Mouse (Mus musculus) cerebellum, adult 9-11 months (tissue): ENCODE results near the gene Ttc13.
A peak's percentile ranks its signal among the peaks of the same experiment; 100 is the strongest.

Experiments used
- DNase-seq: peaks from one replicate; pipeline ENCODE4 v3.0.0; 2022

Ttc13 gene

DNA sequence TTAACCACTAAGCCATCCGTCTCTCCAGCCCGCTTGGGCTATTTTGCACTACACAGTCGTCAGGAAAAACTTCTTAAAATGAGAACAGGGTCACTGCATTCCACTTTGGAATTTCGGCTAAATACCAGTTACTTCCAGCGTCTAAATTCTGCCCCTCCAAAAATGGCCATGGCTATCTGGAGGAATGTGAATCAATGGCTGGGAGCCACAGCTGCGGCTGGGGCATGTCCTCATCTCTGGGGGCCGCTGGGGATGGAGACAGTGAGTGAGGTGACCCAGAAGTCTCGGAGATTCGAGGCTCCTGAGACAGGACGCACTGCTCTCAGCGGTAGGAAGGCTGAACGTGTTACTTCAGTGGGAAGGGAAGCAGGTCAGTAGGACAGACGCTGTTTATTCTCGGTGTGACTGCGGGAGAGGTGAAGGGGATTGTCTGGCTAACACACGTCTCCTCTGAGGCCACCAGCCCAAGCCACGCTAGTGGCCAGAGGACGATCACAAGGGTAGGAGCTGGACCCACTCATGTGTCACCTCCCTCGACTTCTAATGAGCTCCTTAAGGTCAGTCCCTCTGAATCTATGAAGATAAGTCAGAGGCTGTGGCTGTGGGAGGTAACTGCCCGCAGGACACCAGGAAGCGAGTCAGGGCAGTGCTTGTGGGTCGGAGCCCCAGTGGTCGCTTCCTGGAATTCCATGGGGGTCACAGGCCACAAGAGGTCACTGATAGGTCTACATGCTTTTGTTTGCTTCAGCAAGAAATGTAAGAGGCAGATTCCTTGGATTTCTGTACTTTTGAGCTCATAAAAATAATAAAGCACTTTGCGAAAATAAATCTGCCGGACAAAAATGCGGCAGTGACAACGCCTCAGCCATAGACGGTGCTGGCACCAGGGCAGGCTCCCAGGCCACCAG lies 68.0 kb downstream of the Ttc13 start:
- no peak for DNase-seq

- DNase-seq, result peak; percentile 60
Measured at GRCm38 (mm10) chr8:124652546-124652945, 69.2 kb downstream of the Ttc13 start.

DNA sequence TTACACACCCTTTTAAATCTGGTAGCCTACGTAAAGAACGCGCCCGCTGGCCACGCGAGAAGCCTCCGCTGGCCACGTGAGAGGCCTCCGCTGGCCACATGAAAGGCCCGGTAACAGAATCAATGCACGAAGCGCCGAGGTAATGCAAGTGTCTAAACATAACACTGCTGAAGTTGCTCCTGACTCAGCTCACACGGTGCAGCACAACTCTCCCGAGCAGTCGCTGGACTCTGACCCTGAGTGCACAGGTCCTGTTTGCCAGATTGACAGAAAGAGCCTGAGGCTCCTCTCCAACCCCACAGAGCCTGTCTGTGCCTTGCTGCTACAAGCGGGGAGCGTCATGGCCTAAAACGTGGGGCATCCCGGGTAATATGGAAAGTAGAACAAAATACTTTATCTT lies 70.0 kb downstream of the Ttc13 start:
- no peak for DNase-seq

- no peak for DNase-seq
Measured at GRCm38 (mm10) chr8:124648311-124648710, 73.5 kb downstream of the Ttc13 start.

- DNase-seq, result no peak
Measured at GRCm38 (mm10) chr8:124643540-124644339, 78.0 kb downstream of the Ttc13 start.

- DNase-seq, result no peak
Measured at GRCm38 (mm10) chr8:124641599-124641998, 80.2 kb downstream of the Ttc13 start.

GRCm38 (mm10) chr8:124635247-124635502 lies 86.6 kb downstream of the Ttc13 start:
- DNase-seq, result no peak

- DNase-seq, result no peak
Measured at GRCm38 (mm10) chr8:124634411-124635246, 87.2 kb downstream of the Ttc13 start.

GRCm38 (mm10) chr8:124633001-124633703 lies 88.6 kb downstream of the Ttc13 start:
- peak; percentile 48 for DNase-seq

- no peak for DNase-seq
Measured at GRCm38 (mm10) chr8:124631966-124632365, 89.8 kb downstream of the Ttc13 start.

DNA sequence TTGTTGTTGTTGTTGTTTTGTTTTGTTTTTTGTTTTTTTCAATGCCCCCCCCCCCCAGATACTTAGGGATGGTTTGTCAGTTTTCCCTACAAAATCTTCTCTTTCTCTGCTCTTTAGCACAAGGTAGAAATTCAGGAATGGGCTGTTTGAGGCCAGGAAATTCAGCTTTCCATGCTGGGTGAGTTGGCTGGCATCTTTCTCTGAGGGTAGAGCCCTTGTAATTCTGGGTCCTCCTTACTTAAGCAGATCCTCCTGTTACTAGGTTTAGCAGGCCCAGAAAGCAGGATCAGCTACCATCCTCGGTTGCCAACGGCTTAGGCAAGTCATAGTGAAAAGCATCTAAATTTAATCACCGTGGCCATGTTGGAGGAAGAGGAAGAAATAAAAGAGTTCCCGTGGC lies 90.9 kb downstream of the Ttc13 start:
- DNase-seq, result no peak

DNA sequence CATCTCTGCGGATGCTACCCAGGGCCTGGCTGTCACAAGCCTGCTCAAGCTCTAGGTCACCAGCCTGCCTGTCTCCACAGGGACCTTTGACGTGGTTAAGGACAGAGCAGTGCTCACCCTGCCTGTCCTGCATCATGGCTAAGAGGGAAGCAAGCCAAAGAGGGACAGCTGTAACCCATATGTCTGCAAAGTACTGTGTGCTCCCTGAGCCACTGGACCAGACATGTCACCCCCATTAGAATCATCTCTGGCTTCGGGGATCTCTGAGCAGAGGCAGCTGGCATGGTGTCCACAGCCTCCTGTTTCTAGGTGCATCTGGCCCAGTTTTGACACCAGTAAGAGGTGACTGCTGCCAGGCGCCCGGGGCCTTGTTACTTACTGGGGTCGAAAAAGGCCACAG lies 91.3 kb downstream of the Ttc13 start:
- DNase-seq, result peak; percentile 42

GRCm38 (mm10) chr8:124626251-124626650 lies 95.5 kb downstream of the Ttc13 start:
- DNase-seq, result no peak
